8 mouse cellular contexts compared by ENCODE assay signal in genomic region chr8:69775149-69775534, GRCm38 (mm10). TPM values are rescaled to one million over a fixed set of nuclear protein-coding genes. Genes with fewer than 3 reads are reported as not detected.
DNase-seq lines count a peak whose midpoint lies in the region; ATAC-seq and TF ChIP-seq lines count a peak whose summit lies in the region.

No protein-coding gene starts in this region.

- TF ChIP-seq CTCF in G1E (IDR thresholded peaks at IDR 0.05; ENCODE audit: low read depth, low read length) = no peak

- peak overlapping the region in 1 of 2 experiments; percentile 19; a peak in 1 of 4 replicates for H3K27ac ChIP-seq in heart, embryonic 14.5 days (replicated peaks in 1 of 2; ENCODE audit: control insufficient read depth in 1 of 2, insufficient read depth in 1 of 2, low read depth in 2 of 2, low read length in 2 of 2)
- peak overlapping the region; percentile 100 for H3K27ac ChIP-seq in hindbrain, embryonic 10.5 days

- H3K4me3 ChIP-seq in heart, embryonic 14.5 days (ENCODE audit: control insufficient read depth in 1 of 2, insufficient read depth in 1 of 2, low read depth in 1 of 2, low read length in 2 of 2) = peak overlapping the region in 1 of 2 experiments; percentile 83; a peak in 1 of 4 replicates
- H3K4me3 ChIP-seq in G1E (ENCODE audit: low read depth, low read length) = peak overlapping the region; percentile 97; the same call in 1 of the 2 replicates
- H3K4me3 ChIP-seq in hindbrain, embryonic 10.5 days = peak overlapping the region; percentile 82

- 56% methylated on average over 2 of the region's 2 CpGs for WGBS in heart, embryonic 14.5 days
- WGBS in hindbrain, embryonic 10.5 days = 64% methylated on average over 2 of the region's 2 CpGs

- intact Hi-C loops in gastrocnemius, postnatal 36 days (cut with DNase I) = no loop called here

- no peaks in the 10 kb centered on the region for H3K9me3 ChIP-seq in heart, embryonic 14.5 days (ENCODE audit: control insufficient read depth, low read length)
- 0 out of 2 replicates have a peak, but pooled peaks cover 2% of the 10 kb centered on the region for H3K9me3 ChIP-seq in G1E (replicated peaks)
- H3K9me3 ChIP-seq in hindbrain, embryonic 10.5 days = no peaks in the 10 kb centered on the region

- peaks cover 0 to 17% of the 10 kb centered on the region in 2 experiments; a peak in 2 of 4 replicates for H3K4me1 ChIP-seq in heart, embryonic 14.5 days (ENCODE audit: control insufficient read depth in 2 of 2, insufficient read depth in 2 of 2, low read length in 2 of 2)
- H3K4me1 ChIP-seq in G1E (ENCODE audit: insufficient read depth, low read depth, low read length) = peaks cover 34% of the 10 kb centered on the region
- H3K4me1 ChIP-seq in hindbrain, embryonic 10.5 days (replicated peaks) = peaks cover 25% of the 10 kb centered on the region

- H3K36me3 ChIP-seq in heart, embryonic 14.5 days (ENCODE audit: control insufficient read depth, insufficient read depth, low read length) = no peaks in the 10 kb centered on the region
- peaks cover 34% of the 10 kb centered on the region for H3K36me3 ChIP-seq in G1E (replicated peaks)
- H3K36me3 ChIP-seq in hindbrain, embryonic 10.5 days = peaks cover 25% of the 10 kb centered on the region

- DNase-seq in heart, adult 8-10 months (ENCODE audit: low spot score) = no peak
- DNase-seq in G1E (ENCODE audit: low spot score) = no peak
- no peak for DNase-seq in hindbrain, embryonic 10.5 days (ENCODE audit: low spot score)
- no peak for DNase-seq in layer of hippocampus, postnatal 10 days (ENCODE audit: low spot score in 2 of 2)
- no peak for DNase-seq in spleen, postnatal 14 days (ENCODE audit: low spot score in 2 of 2)
- DNase-seq in gastrocnemius, postnatal 36 days = no peak

- H3K27me3 ChIP-seq in heart, embryonic 14.5 days (ENCODE audit: control insufficient read depth, insufficient read depth, low read length) = no peaks in the 10 kb centered on the region
- H3K27me3 ChIP-seq in G1E (ENCODE audit: insufficient read depth, low read length) = no peaks in the 10 kb centered on the region
- no peaks in the 10 kb centered on the region for H3K27me3 ChIP-seq in hindbrain, embryonic 10.5 days (ENCODE audit: insufficient read depth, poor library complexity, severe bottlenecking)

- H3K9ac ChIP-seq in heart, embryonic 14.5 days (ENCODE audit: low read length) = peak overlapping the region; percentile 96; the same call in 1 of the 2 replicates

- no peak for ATAC-seq in heart, embryonic 14.5 days (ENCODE audit: insufficient number of reproducible peaks, insufficient read depth, low FRiP score, low read depth)
- no peak for ATAC-seq in G1E (ENCODE audit: extremely low read depth, insufficient number of reproducible peaks, low FRiP score, poor library complexity, severe bottlenecking)
- ATAC-seq in megakaryocyte progenitor cell, adult 5-6 weeks (replicated peaks; ENCODE audit: poor library complexity) = peak; percentile 38

- peak overlapping the region; percentile 53 for H3K4me2 ChIP-seq in heart, embryonic 14.5 days (ENCODE audit: low read length)

RNA-seq across cellular contexts. Expression of gene Gm20422, which starts 0.5 kb away (rescaled TPM):
- polyA plus RNA-seq in heart, embryonic 14.5 days (2014; fragmentation: Nextera tagmentation; extraction: Ambion mirVana) = 0.98 TPM in 1 of 2 replicates, not detected in the other
- total RNA-seq in heart, adult 8-10 months (2022) = 1 to 10 TPM in 2 of 4 experiments, under 1 TPM in 1, not detected in 1; 0.57 to 1.9 (median 1.1) TPM
- total RNA-seq in G1E (2014; fragmentation: Nextera tagmentation) (not detected in 2 replicates), G1E (2017) (0.38 TPM in 1 of 2 replicates, not detected in the other)
- 0.99 and 1.4 TPM in 2 replicates for polyA plus RNA-seq in G1E (2012)
- polyA plus RNA-seq in hindbrain, embryonic 10.5 days (2016; fragmentation: Nextera tagmentation; extraction: Ambion mirVana) = 0.58 and 1.1 TPM in 2 replicates
- not detected in 2 replicates for total RNA-seq in megakaryocyte progenitor cell, adult 5-6 weeks (2015)
- 0.29 TPM in 1 of 2 replicates, not detected in the other for total RNA-seq in megakaryocyte progenitor cell, adult 5-6 weeks (2017)
- under 1 TPM in 1 of 2 experiments, not detected in 1; 0.91 TPM for total RNA-seq in layer of hippocampus, postnatal 10 days (2021)
- total RNA-seq in gastrocnemius, postnatal 36 days (2021) = 1 to 10 TPM; 1.3 to 2.4 TPM

RNA-seq across cellular contexts. Expression of gene Atp13a1, which starts 15.8 kb away (rescaled TPM):
- 25.0 and 27.2 TPM in 2 replicates for polyA plus RNA-seq in heart, embryonic 14.5 days (2014; fragmentation: Nextera tagmentation; extraction: Ambion mirVana)
- 10 to 100 TPM; 12.5 to 13.6 (median 13.4) TPM for total RNA-seq in heart, adult 8-10 months (2022)
- total RNA-seq in G1E (2014; fragmentation: Nextera tagmentation) (27.8 and 29.8 TPM in 2 replicates), G1E (2017) (17.8 and 23.8 TPM in 2 replicates)
- polyA plus RNA-seq in G1E (2012) = 40.7 and 43.6 TPM in 2 replicates
- 61.1 and 61.6 TPM in 2 replicates for polyA plus RNA-seq in hindbrain, embryonic 10.5 days (2016; fragmentation: Nextera tagmentation; extraction: Ambion mirVana)
- total RNA-seq in megakaryocyte progenitor cell, adult 5-6 weeks (2015) = 24.8 and 26.1 TPM in 2 replicates
- 17.8 and 19.4 TPM in 2 replicates for total RNA-seq in megakaryocyte progenitor cell, adult 5-6 weeks (2017)
- total RNA-seq in layer of hippocampus, postnatal 10 days (2021) = 10 to 100 TPM; 44.9 to 49.6 TPM
- total RNA-seq in gastrocnemius, postnatal 36 days (2021) = 10 to 100 TPM; 10.1 to 10.6 TPM

RNA-seq across cellular contexts. Expression of gene Zfp866, which starts 15.8 kb away (rescaled TPM):
- 17.3 and 18.7 TPM in 2 replicates for polyA plus RNA-seq in heart, embryonic 14.5 days (2014; fragmentation: Nextera tagmentation; extraction: Ambion mirVana)
- 10 to 100 TPM; 13.7 to 15.6 (median 15.0) TPM for total RNA-seq in heart, adult 8-10 months (2022)
- total RNA-seq in G1E (2014; fragmentation: Nextera tagmentation) (32.8 and 36.6 TPM in 2 replicates), G1E (2017) (35.3 and 35.4 TPM in 2 replicates)
- polyA plus RNA-seq in G1E (2012) = 1.2 and 1.9 TPM in 2 replicates
- 31.5 and 33.1 TPM in 2 replicates for polyA plus RNA-seq in hindbrain, embryonic 10.5 days (2016; fragmentation: Nextera tagmentation; extraction: Ambion mirVana)
- 17.6 and 18.7 TPM in 2 replicates for total RNA-seq in megakaryocyte progenitor cell, adult 5-6 weeks (2015)
- 17.8 and 28.2 TPM in 2 replicates for total RNA-seq in megakaryocyte progenitor cell, adult 5-6 weeks (2017)
- total RNA-seq in layer of hippocampus, postnatal 10 days (2021) = 10 to 100 TPM; 30.8 to 32.6 TPM
- total RNA-seq in gastrocnemius, postnatal 36 days (2021) = 10 to 100 TPM; 10.1 to 14.7 TPM

RNA-seq across cellular contexts. Expression of gene Zfp963, which starts 25.4 kb away (rescaled TPM):
- polyA plus RNA-seq in heart, embryonic 14.5 days (2014; fragmentation: Nextera tagmentation; extraction: Ambion mirVana) = 3.7 and 4.2 TPM in 2 replicates
- 1 to 10 TPM; 2.1 to 2.9 (median 2.6) TPM for total RNA-seq in heart, adult 8-10 months (2022)
- total RNA-seq in G1E (2014; fragmentation: Nextera tagmentation) = 13.4 and 16.4 TPM in 2 replicates
- total RNA-seq in G1E (2017) = 6.7 and 7.5 TPM in 2 replicates
- 0.45 and 0.51 TPM in 2 replicates for polyA plus RNA-seq in G1E (2012)
- 6.2 and 6.3 TPM in 2 replicates for polyA plus RNA-seq in hindbrain, embryonic 10.5 days (2016; fragmentation: Nextera tagmentation; extraction: Ambion mirVana)
- 4.3 and 4.5 TPM in 2 replicates for total RNA-seq in megakaryocyte progenitor cell, adult 5-6 weeks (2015)
- total RNA-seq in megakaryocyte progenitor cell, adult 5-6 weeks (2017) = 3.7 and 7.5 TPM in 2 replicates
- 1 to 10 TPM; 4.7 to 6.7 TPM for total RNA-seq in layer of hippocampus, postnatal 10 days (2021)
- 1 to 10 TPM; 2.9 to 3.0 TPM for total RNA-seq in gastrocnemius, postnatal 36 days (2021)

RNA-seq across cellular contexts. Expression of gene Gmip, which starts 33.3 kb away (rescaled TPM):
- 6.2 and 7.3 TPM in 2 replicates for polyA plus RNA-seq in heart, embryonic 14.5 days (2014; fragmentation: Nextera tagmentation; extraction: Ambion mirVana)
- 1 to 10 TPM; 4.1 to 6.9 (median 4.8) TPM for total RNA-seq in heart, adult 8-10 months (2022)
- total RNA-seq in G1E (2014; fragmentation: Nextera tagmentation) (60.0 and 61.2 TPM in 2 replicates), G1E (2017) (45.2 and 48.0 TPM in 2 replicates)
- 53.2 and 85.2 TPM in 2 replicates for polyA plus RNA-seq in G1E (2012)
- 10.4 and 16.5 TPM in 2 replicates for polyA plus RNA-seq in hindbrain, embryonic 10.5 days (2016; fragmentation: Nextera tagmentation; extraction: Ambion mirVana)
- 17.5 and 27.6 TPM in 2 replicates for total RNA-seq in megakaryocyte progenitor cell, adult 5-6 weeks (2015)
- total RNA-seq in megakaryocyte progenitor cell, adult 5-6 weeks (2017) = 34.3 and 39.6 TPM in 2 replicates
- 10 to 100 TPM; 27.0 to 41.3 TPM for total RNA-seq in layer of hippocampus, postnatal 10 days (2021)
- 1 to 10 TPM; 3.0 to 3.5 TPM for total RNA-seq in gastrocnemius, postnatal 36 days (2021)
